In the genomic region with DNA sequence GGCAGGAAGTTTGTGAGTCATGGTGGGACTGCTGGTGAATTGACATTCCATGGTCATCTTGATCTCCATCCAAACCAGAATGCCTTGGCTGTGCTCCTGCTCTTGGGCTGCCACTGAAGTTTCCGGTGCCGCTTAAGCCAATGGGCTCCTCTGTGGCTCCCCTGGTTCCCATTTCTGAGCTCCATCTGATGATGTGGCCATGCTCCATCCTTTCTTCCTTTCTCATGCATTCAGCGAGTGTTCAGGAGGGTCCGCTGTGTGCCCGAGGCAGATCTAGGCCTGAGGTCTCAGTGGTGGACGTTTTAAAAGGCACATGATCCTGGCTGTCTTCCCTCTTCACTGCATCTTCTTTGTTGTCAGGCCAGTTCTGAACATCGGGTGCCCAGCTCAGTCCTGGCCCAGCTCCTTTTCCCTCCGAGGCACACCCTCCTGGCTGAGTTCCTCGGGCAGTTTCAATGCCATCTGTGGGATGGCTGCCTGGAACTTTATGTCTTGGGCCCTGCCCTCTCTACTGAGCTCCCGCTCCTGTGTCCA, we compare ENCODE assay signal across 10 mouse cellular contexts. TPM values are rescaled to one million over a fixed set of nuclear protein-coding genes. Genes with fewer than 3 reads are reported as not detected.
A peak's percentile ranks its signal among the peaks of the same experiment; 100 is the strongest.
DNase-seq lines count a peak whose midpoint lies in the region; ATAC-seq and TF ChIP-seq lines count a peak whose summit lies in the region.
"Had no signal": no experiment of that assay in that cellular context is flagged by ENCODE, and none has a peak within 500 bp of the region (broad histone marks: within the 10 kb centered on the region; RNA-seq: fewer than 3 reads in every experiment).

No protein-coding gene starts in this region.

- WGBS in heart, embryonic 11.5 days (ENCODE audit: insufficient replicate concordance): 88% methylated on average over 10 of the region's 10 CpGs
- 58% methylated on average over 10 of the region's 10 CpGs for WGBS in small intestine, adult 2 months

- peaks cover 7% of the 10 kb centered on the region; the same call in 1 of the 2 replicates for H3K4me1 ChIP-seq in heart, embryonic 11.5 days (ENCODE audit: control insufficient read depth, insufficient read depth, low read length)
- H3K4me1 ChIP-seq in small intestine, adult 2 months (ENCODE audit: control insufficient read depth, insufficient read depth, insufficient read length, low read length): 0 out of 2 replicates have a peak, but pooled peaks cover 3% of the 10 kb centered on the region

- no peak overlapping the region for H3K4me3 ChIP-seq in heart, embryonic 11.5 days (ENCODE audit: low read depth, low read length)
- no peak overlapping the region for H3K4me3 ChIP-seq in small intestine, adult 2 months (ENCODE audit: low read depth, low read length)

- H3K9ac ChIP-seq in heart, embryonic 11.5 days (ENCODE audit: low read depth, low read length): no peak overlapping the region
- H3K9ac ChIP-seq: lung, embryonic 14.5 days had no signal

- ATAC-seq in heart, embryonic 11.5 days (replicated peaks; ENCODE audit: insufficient number of reproducible peaks, low FRiP score, low TSS enrichment): no peak
- ATAC-seq in megakaryocyte-erythroid progenitor cell, adult 5-6 weeks (replicated peaks; ENCODE audit: low FRiP score, low TSS enrichment, poor library complexity, severe bottlenecking): no peak

- peak; percentile 33 to 39 for DNase-seq in heart, adult 9 months (ENCODE audit: low spot score in 2 of 2)
- DNase-seq in adrenal gland, postnatal 36 days: peak; percentile 63 to 70
- peak; percentile 35 to 56 for DNase-seq in frontal cortex, postnatal 14 days (ENCODE audit: low spot score in 2 of 2)
- DNase-seq in left cerebral cortex, postnatal 14 days (ENCODE audit: low spot score in 2 of 2): peak; percentile 61 to 67
- DNase-seq in kidney, postnatal 14 days: no peak
- DNase-seq: lung, embryonic 14.5 days had no signal

- intact Hi-C loops in left cerebral cortex, postnatal 14 days (cut with DNase I): loop anchor here (2.0 kb wide), 1 partner anchor 40 kb away; a partner anchor contains a TSS

- TF ChIP-seq POLR2A in small intestine, adult 2 months (IDR thresholded peaks at IDR 0.05; ENCODE audit: low read depth, low read length): no peak

- H3K27me3 ChIP-seq in heart, embryonic 11.5 days (ENCODE audit: control insufficient read depth, insufficient read depth, low read length): no peaks in the 10 kb centered on the region
- H3K27me3 ChIP-seq in small intestine, adult 2 months (ENCODE audit: control insufficient read depth, insufficient read depth, low read length): no peaks in the 10 kb centered on the region

- no peak overlapping the region for H3K27ac ChIP-seq in heart, embryonic 11.5 days (ENCODE audit: low read depth, low read length)
- H3K27ac ChIP-seq in small intestine, adult 2 months (ENCODE audit: insufficient read depth, low read depth, low read length): peak overlapping the region; percentile 40

- TF ChIP-seq CTCF in small intestine, adult 2 months (IDR thresholded peaks at IDR 0.05; ENCODE audit: extremely low read depth, insufficient read length, insufficient replicate concordance, low read depth, low read length): no peak

- no peaks in the 10 kb centered on the region for H3K36me3 ChIP-seq in heart, embryonic 11.5 days (ENCODE audit: control insufficient read depth, insufficient read depth, low read length)
- peaks cover 34% of the 10 kb centered on the region for H3K36me3 ChIP-seq in small intestine, adult 2 months (ENCODE audit: control insufficient read depth, insufficient read depth, low read length)
- H3K36me3 ChIP-seq: G1E had no signal

- H3K4me2 ChIP-seq in heart, embryonic 11.5 days: no peak overlapping the region
- H3K4me2 ChIP-seq: lung, embryonic 14.5 days had no signal

- H3K9me3 ChIP-seq in heart, embryonic 11.5 days (replicated peaks; ENCODE audit: control insufficient read depth, low read length): no peaks in the 10 kb centered on the region
- H3K9me3 ChIP-seq: G1E had no signal

RNA-seq across cellular contexts. Expression of a gene that starts 40.0 kb away (rescaled TPM):
- polyA plus RNA-seq in heart, embryonic 11.5 days (2014; fragmentation: Nextera tagmentation; extraction: Ambion mirVana): 3.9 and 4.1 TPM in 2 replicates
- total RNA-seq in adrenal gland, postnatal 36 days (2021): 10 to 100 TPM in 1 of 2 experiments, 1 to 10 TPM in 1; 9.1 to 15.4 TPM
- total RNA-seq in left cerebral cortex, postnatal 14 days (2021): 10 to 100 TPM; 20.8 to 33.7 TPM
- 5.6 and 11.0 TPM in 2 replicates for polyA plus RNA-seq in small intestine, adult 2 months (2012; rRNA removed)
- total RNA-seq in megakaryocyte-erythroid progenitor cell, adult 5-6 weeks (2014; fragmentation: Nextera tagmentation): not detected in 2 replicates
- 0.27 TPM in 1 of 2 replicates, not detected in the other for total RNA-seq in megakaryocyte-erythroid progenitor cell, adult 5-6 weeks (2017)
- polyA plus RNA-seq: G1E had no signal

RNA-seq across cellular contexts. Expression of a gene that starts 51.6 kb away (rescaled TPM):
- polyA plus RNA-seq in heart, embryonic 11.5 days (2014; fragmentation: Nextera tagmentation; extraction: Ambion mirVana): 62.6 and 65.1 TPM in 2 replicates
- 10 to 100 TPM; 69.7 to 75.5 TPM for total RNA-seq in adrenal gland, postnatal 36 days (2021)
- 10 to 100 TPM; 62.2 to 64.9 TPM for total RNA-seq in left cerebral cortex, postnatal 14 days (2021)
- polyA plus RNA-seq in small intestine, adult 2 months (2012; rRNA removed): 7.8 and 19.1 TPM in 2 replicates
- total RNA-seq in megakaryocyte-erythroid progenitor cell, adult 5-6 weeks (2014; fragmentation: Nextera tagmentation): 154 and 186 TPM in 2 replicates
- 110 and 152 TPM in 2 replicates for total RNA-seq in megakaryocyte-erythroid progenitor cell, adult 5-6 weeks (2017)

Comparison
In these comparisons a context has a peak if more than half of its experiments do, and no peak if none do; other contexts are left out.
1. RNA of a gene that starts 40.0 kb away (total RNA-seq): 20.8 to 33.7 TPM in left cerebral cortex, postnatal 14 days and 9.1 to 15.4 TPM in adrenal gland, postnatal 36 days; 0.27 TPM in megakaryocyte-erythroid progenitor cell, adult 5-6 weeks; every median in the first group is over 4 times any median in the second.